Mouse (Mus musculus): Measurements from ENCODE around the gene Ccsap. TPM values are rescaled to one million over a fixed set of nuclear protein-coding genes. Genes with fewer than 3 reads are reported as not detected.
A peak's percentile ranks its signal among the peaks of the same experiment; 100 is the strongest.

Ccsap gene
- polyA plus RNA-seq, 1 experiment from 2014 or later = 7.4 TPM

DNA sequence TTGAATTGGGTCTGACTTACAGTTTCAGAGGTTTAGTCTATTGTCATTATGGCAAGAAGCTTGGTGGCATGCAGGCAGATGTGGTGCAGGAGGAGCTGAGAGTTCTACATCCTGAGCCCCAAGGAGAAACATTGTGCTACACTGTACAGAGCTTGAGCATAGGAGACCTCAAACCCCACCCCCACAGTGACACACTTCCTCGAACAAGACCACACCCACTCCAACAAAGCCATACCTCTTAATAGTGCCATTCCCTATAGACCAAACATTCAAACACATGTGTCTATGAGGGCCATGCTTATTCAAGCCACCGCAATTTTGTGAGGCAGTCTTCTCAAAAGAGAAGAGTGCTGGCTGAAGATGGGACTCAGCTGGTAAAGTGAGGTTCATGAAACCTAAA, 58.5 kb downstream of the Ccsap start:
- 74% methylated on average over 2 of the region's 2 CpGs for WGBS

DNA sequence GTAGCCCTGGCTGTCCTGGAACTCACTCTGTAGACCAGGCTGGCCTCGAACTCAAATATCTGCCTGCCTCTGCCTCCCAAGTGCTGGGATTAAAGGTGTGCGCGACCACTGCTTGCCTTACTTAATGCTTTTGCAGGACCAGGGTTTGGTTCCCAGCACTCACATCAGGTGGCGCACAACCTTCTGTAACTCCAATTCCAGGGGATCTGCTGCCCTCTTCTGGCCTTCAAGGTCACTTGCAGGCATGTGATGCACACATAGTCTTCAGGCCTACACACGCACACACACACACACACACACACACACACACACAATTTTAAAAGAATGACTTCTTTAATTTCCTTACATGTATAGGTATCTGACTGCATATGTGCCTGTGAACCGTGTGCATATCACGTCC, 59.1 kb downstream of the Ccsap start:
- WGBS = 95% methylated on average over 7 of the region's 7 CpGs
- no peak overlapping the region for H3K4me2 ChIP-seq (replicated peaks)
- no peaks in the 10 kb centered on the region for H3K27me3 ChIP-seq

More for the DNA sequence above, 58.5 kb downstream of the Ccsap start:
- Histone ChIP-seq H3K27me3 (no peaks in the 10 kb centered on the region), H3K4me1 (peaks cover 12% of the 10 kb centered on the region; the same call in 1 of the 2 replicates), H3K4me3 (no peak overlapping the region), H3K9ac (no peak overlapping the region), H3K27ac (no peak overlapping the region), H3K36me3 (no peaks in the 10 kb centered on the region), H3K4me2 (replicated peaks) (no peak overlapping the region), H3K9me3 (no peaks in the 10 kb centered on the region)
- no peak for ATAC-seq (ENCODE audit: insufficient number of reproducible peaks, insufficient read depth, low FRiP score, low TSS enrichment)

DNA sequence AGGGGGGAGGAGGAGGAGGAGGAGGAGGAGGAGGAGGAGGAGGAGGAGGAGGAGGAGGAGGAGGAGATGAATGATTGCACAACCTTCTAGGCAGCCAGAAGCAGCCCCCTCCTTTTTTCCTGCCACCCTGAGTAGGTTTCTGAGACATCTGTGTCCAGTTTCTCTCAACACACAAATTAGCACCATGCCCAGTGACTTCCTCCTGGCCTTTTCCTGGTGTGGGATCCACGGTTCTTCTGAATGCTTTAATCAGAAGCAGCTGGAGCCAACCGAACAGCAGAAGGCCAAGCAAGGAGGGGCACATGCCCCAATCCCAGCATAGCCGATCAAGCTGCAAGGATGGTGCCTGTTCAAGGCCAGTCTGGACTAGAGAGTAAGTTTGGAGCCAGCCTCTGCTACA, 60.1 kb downstream of the Ccsap start:
- Histone ChIP-seq H3K9me3 (no peaks in the 10 kb centered on the region), H3K27me3 (no peaks in the 10 kb centered on the region), H3K4me3 (no peak overlapping the region), H3K27ac (no peak overlapping the region), H3K9ac (no peak overlapping the region), H3K36me3 (no peaks in the 10 kb centered on the region), H3K4me1 (0 out of 2 replicates have a peak, but pooled peaks cover 6% of the 10 kb centered on the region), H3K4me2 (replicated peaks) (no peak overlapping the region)
- 11% methylated on average over 3 of the region's 3 CpGs for WGBS
- ATAC-seq (ENCODE audit: insufficient number of reproducible peaks, insufficient read depth, low FRiP score, low TSS enrichment) = peak; percentile 77

More for the DNA sequence above, 59.1 kb downstream of the Ccsap start:
- Histone ChIP-seq H3K4me3 (no peak overlapping the region), H3K9ac (no peak overlapping the region), H3K4me1 (peaks cover 10% of the 10 kb centered on the region; the same call in 1 of the 2 replicates), H3K27ac (no peak overlapping the region), H3K9me3 (no peaks in the 10 kb centered on the region), H3K36me3 (no peaks in the 10 kb centered on the region)
- ATAC-seq (ENCODE audit: insufficient number of reproducible peaks, insufficient read depth, low FRiP score, low TSS enrichment) = no peak

DNA sequence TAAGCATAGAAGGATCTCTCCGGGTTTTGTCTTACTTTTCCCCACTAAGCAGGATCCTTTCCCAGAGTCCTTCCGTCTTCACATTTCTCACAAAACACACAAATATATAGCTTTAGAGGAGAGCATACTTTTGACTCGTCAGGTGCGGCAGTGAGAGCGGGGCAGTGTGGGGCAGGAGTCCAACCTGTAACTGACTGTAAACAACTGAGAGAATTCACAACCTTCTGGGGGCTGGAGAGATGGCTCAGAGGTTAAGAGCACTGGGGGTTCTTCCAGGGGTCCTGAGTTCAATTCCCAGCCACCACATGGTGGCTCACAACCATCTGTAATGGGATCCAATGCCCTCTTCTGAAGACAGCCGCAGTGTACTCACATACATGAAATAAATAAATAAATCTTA, 60.6 kb downstream of the Ccsap start:
- Histone ChIP-seq H3K4me3 (no peak overlapping the region), H3K9ac (no peak overlapping the region), H3K27ac (0 out of 2 replicates have a peak overlapping the region, but pooled peaks have one; percentile 46), H3K36me3 (no peaks in the 10 kb centered on the region), H3K4me2 (replicated peaks) (no peak overlapping the region), H3K4me1 (0 out of 2 replicates have a peak, but pooled peaks cover 6% of the 10 kb centered on the region), H3K27me3 (no peaks in the 10 kb centered on the region), H3K9me3 (no peaks in the 10 kb centered on the region)
- no peak for ATAC-seq (ENCODE audit: insufficient number of reproducible peaks, insufficient read depth, low FRiP score, low TSS enrichment)
- WGBS = 49% methylated on average over 5 of the region's 6 CpGs

DNA sequence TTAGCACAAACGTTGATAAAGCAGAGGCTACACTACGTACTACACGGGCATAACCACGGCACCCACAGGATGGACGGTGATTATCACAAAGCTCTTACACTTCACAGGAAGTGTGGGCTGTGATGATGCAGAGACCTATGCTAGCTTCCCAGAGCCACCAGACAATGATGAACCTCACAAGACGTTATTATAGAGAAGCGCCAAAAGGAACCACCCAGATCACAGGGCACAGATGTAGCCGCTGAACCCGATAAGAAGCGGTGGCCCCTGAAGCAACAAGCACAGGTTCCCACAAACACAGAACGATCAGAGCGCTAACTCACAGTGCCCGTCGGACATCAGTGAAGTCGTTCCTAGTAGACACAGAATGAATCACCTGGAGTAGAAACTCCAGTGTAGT, 62.1 kb downstream of the Ccsap start:
- H3K4me1 ChIP-seq = 0 out of 2 replicates have a peak, but pooled peaks cover 6% of the 10 kb centered on the region
- no peaks in the 10 kb centered on the region for H3K9me3 ChIP-seq
- H3K9ac ChIP-seq = no peak overlapping the region
- H3K4me3 ChIP-seq = no peak overlapping the region
- ATAC-seq (ENCODE audit: insufficient number of reproducible peaks, insufficient read depth, low FRiP score, low TSS enrichment) = no peak
- no peak overlapping the region for H3K4me2 ChIP-seq (replicated peaks)
- H3K36me3 ChIP-seq = no peaks in the 10 kb centered on the region
- no peak overlapping the region for H3K27ac ChIP-seq
- H3K27me3 ChIP-seq = no peaks in the 10 kb centered on the region
- 91% methylated on average over 15 of the region's 15 CpGs for WGBS

DNA sequence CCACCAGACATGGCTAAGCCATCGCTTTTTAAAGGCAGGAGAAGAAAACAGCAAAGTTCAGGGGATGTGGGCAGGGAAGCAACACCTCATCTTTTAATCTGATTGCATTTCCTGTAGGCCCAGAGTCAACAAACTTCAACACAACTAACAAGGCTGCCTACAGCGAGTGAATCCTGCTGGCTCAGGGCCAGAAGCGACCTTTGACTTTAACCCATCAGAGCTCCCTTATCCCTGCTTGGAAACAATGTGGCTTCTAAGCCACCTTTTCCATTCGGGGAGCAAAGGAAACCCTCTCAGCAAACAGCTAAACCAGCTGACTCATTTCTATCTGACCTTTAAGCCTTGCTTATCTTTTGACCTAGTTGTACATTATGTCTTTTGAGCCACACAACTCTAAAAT, 63.3 kb downstream of the Ccsap start:
- Histone ChIP-seq H3K27ac (no peak overlapping the region), H3K4me3 (no peak overlapping the region), H3K9ac (no peak overlapping the region), H3K4me2 (replicated peaks) (no peak overlapping the region), H3K9me3 (no peaks in the 10 kb centered on the region), H3K4me1 (0 out of 2 replicates have a peak, but pooled peaks cover 6% of the 10 kb centered on the region), H3K36me3 (no peaks in the 10 kb centered on the region), H3K27me3 (no peaks in the 10 kb centered on the region)
- WGBS = 39% methylated on average over 4 of the region's 4 CpGs
- no peak for ATAC-seq (ENCODE audit: insufficient number of reproducible peaks, insufficient read depth, low FRiP score, low TSS enrichment)

DNA sequence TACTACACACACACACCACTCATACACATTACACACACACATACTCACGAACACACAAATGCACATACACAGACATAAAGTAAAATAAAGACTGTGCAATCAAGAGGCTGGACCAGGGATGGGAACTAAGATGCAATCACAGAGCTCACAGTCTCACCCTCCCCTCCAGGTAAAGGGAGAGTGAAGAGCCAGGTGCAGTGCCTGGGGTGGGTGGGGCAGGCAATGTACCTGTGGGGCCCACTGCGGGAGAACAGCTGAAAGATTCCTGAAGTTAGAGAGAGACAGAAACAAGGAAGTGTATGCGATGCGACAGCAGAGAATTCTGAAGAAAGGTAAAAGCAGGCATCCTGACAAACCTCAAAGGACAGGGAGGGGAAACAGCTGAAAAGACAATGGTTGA, 65.2 kb downstream of the Ccsap start:
- Histone ChIP-seq H3K36me3 (no peaks in the 10 kb centered on the region), H3K9ac (no peak overlapping the region), H3K9me3 (no peaks in the 10 kb centered on the region), H3K4me3 (no peak overlapping the region), H3K27me3 (no peaks in the 10 kb centered on the region), H3K4me2 (replicated peaks) (no peak overlapping the region), H3K4me1 (0 out of 2 replicates have a peak, but pooled peaks cover 6% of the 10 kb centered on the region), H3K27ac (no peak overlapping the region)
- ATAC-seq (ENCODE audit: insufficient number of reproducible peaks, insufficient read depth, low FRiP score, low TSS enrichment) = no peak
- WGBS = 77% methylated on average over 4 of the region's 4 CpGs

DNA sequence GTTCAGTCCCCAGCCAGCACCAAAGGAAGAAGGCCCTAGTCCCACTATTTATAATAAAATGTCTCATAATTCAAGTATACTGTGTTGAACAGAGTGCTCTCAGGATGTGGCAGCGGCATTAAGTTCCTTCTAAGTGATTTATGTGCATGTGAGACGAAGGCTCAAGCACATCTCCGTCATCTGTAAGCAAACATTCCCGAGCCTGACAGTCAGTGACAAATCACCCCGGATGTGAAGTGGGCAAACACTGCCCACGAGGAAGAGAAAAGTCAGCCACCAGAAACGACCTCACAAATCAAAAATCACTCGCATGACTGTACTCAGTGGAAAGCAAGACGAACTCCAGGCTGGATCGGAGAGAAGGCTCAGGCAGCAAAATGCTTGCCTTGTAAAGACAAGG, 66.1 kb downstream of the Ccsap start:
- Histone ChIP-seq H3K4me2 (replicated peaks) (no peak overlapping the region), H3K4me1 (0 out of 2 replicates have a peak, but pooled peaks cover 2% of the 10 kb centered on the region), H3K9ac (no peak overlapping the region), H3K36me3 (no peaks in the 10 kb centered on the region), H3K27ac (no peak overlapping the region), H3K27me3 (no peaks in the 10 kb centered on the region), H3K9me3 (no peaks in the 10 kb centered on the region), H3K4me3 (no peak overlapping the region)
- 64% methylated on average over 10 of the region's 10 CpGs for WGBS
- ATAC-seq (ENCODE audit: insufficient number of reproducible peaks, insufficient read depth, low FRiP score, low TSS enrichment) = no peak

DNA sequence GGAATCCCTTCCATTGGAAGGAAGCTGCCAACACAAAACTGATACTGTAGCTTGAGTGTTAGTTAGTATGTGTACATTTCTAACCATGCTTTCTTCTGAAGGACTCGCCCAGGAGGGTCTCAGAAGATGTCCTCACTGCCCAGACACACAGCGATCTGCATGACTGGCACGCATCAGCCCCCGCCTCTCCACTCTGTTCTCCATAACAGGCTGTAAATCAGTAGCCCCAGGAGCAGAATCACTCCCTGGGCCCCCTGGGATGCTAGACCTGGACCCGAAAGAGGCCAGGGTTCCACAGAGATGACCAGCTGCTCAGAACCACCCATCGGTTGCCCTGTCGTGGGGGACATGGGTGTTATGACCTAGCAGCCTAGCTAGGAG, 68.2 kb downstream of the Ccsap start:
- H3K9me3 ChIP-seq = no peaks in the 10 kb centered on the region
- WGBS = 75% methylated on average over 7 of the region's 7 CpGs
- no peak overlapping the region for H3K9ac ChIP-seq
- H3K27ac ChIP-seq = no peak overlapping the region
- H3K4me2 ChIP-seq (replicated peaks) = no peak overlapping the region
- peaks cover 4% of the 10 kb centered on the region; the same call in 1 of the 2 replicates for H3K4me1 ChIP-seq
- no peak overlapping the region for H3K4me3 ChIP-seq
- ATAC-seq (ENCODE audit: insufficient number of reproducible peaks, insufficient read depth, low FRiP score, low TSS enrichment) = no peak
- H3K27me3 ChIP-seq = no peaks in the 10 kb centered on the region
- H3K36me3 ChIP-seq = no peaks in the 10 kb centered on the region

DNA sequence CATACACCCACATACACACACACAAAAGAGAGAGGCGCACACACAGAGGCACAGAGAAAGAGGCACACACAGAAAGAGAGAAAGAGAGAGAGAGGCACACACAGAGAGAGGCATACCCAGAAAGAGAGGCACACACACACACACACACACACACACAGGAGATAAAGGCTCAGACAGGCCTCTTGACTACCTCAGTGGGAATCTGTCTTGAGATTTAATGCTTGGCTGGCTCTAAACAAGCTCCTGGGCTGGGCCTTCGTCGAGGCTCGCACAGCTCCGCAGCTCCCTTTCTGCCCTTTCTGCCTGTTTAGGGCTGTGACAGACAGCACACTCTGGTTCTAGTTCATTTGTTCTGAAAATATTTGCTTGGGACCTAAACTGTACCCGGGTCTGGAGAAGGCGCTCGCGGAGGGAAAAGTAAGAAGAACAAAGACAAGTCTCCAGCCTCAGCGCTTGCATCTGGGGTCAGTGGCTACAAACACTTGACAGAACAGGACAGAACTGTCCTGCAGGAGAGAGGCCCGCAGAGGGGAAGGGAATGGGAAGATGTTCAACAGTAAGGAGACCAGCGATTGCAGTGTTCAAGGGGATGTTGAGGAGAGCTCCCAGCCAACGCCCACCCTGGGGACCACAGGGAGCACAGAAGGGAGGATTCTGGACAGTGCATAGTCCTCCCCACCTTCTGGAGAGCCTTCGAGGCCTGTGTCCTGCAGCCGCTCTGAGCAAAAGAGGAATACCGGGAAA, 68.7 kb downstream of the Ccsap start:
- Histone ChIP-seq H3K9me3 (no peaks in the 10 kb centered on the region), H3K36me3 (no peaks in the 10 kb centered on the region), H3K9ac (no peak overlapping the region), H3K27ac (no peak overlapping the region), H3K4me1 (peaks cover 4% of the 10 kb centered on the region; the same call in 1 of the 2 replicates), H3K4me3 (no peak overlapping the region), H3K4me2 (replicated peaks) (no peak overlapping the region), H3K27me3 (no peaks in the 10 kb centered on the region)
- 0 out of 2 replicates have a peak, but pooled peaks have one; percentile 29 for ATAC-seq (ENCODE audit: insufficient number of reproducible peaks, insufficient read depth, low FRiP score, low TSS enrichment)
- 59% methylated on average over 16 of the region's 16 CpGs for WGBS
